Mouse (Mus musculus): ENCODE measurements at regions not wholly inside any gene's neighbourhood (a gene's known extent, or its start where the extent isn't known, plus 50 kb on each side); places are given as distances from the start of the nearest gene placed in this dataset.

GRCm38 (mm10) chr5:118386126-118386525 is 141.1 kb downstream of the 2410131K14Rik start:
- Histone ChIP-seq H3K4me1 (replicated peaks) (peaks cover 7% of the 10 kb centered on the region), H3K4me2 (no peak overlapping the region), H3K36me3 (no peaks in the 10 kb centered on the region), H3K9ac (no peak overlapping the region), H3K27me3 (peaks cover 54% of the 10 kb centered on the region), H3K9me3 (replicated peaks) (peaks cover 10% of the 10 kb centered on the region), H3K27ac (no peak overlapping the region), H3K4me3 (replicated peaks) (no peak overlapping the region)
- 58% methylated on average over 4 of the region's 4 CpGs for WGBS (ENCODE audit: insufficient replicate concordance)
- no peak for ATAC-seq (ENCODE audit: low read depth)
- no peak for DNase-seq

GRCm38 (mm10) chr5:118388419-118388818 is 143.4 kb downstream of the 2410131K14Rik start:
- DNase-seq (no peak), ATAC-seq (ENCODE audit: low read depth) (no peak)
- no peak overlapping the region for H3K9ac ChIP-seq
- H3K9me3 ChIP-seq (replicated peaks) = peaks cover 10% of the 10 kb centered on the region
- H3K4me1 ChIP-seq (replicated peaks) = no peaks in the 10 kb centered on the region
- 71% methylated on average over 6 of the region's 6 CpGs for WGBS (ENCODE audit: insufficient replicate concordance)
- H3K27ac ChIP-seq = no peak overlapping the region
- no peaks in the 10 kb centered on the region for H3K36me3 ChIP-seq
- no peak overlapping the region for H3K4me2 ChIP-seq
- H3K27me3 ChIP-seq = peaks cover 41% of the 10 kb centered on the region
- no peak overlapping the region for H3K4me3 ChIP-seq (replicated peaks)

GRCm38 (mm10) chr5:118390691-118391373 is 145.8 kb downstream of the 2410131K14Rik start:
- Histone ChIP-seq H3K27ac (no peak overlapping the region), H3K9ac (no peak overlapping the region), H3K9me3 (replicated peaks) (peaks cover 10% of the 10 kb centered on the region), H3K4me3 (replicated peaks) (no peak overlapping the region), H3K4me1 (replicated peaks) (peaks cover 6% of the 10 kb centered on the region), H3K4me2 (no peak overlapping the region), H3K36me3 (no peaks in the 10 kb centered on the region), H3K27me3 (peaks cover 32% of the 10 kb centered on the region)
- 63% methylated on average over 7 of the region's 7 CpGs for WGBS (ENCODE audit: insufficient replicate concordance)
- ATAC-seq (ENCODE audit: low read depth) = no peak
- no peak for DNase-seq

GRCm38 (mm10) chr5:118392932-118393487 is 148.0 kb downstream of the 2410131K14Rik start:
- H3K4me2 ChIP-seq = no peak overlapping the region
- H3K9ac ChIP-seq = no peak overlapping the region
- no peak overlapping the region for H3K4me3 ChIP-seq (replicated peaks)
- peaks cover 10% of the 10 kb centered on the region for H3K9me3 ChIP-seq (replicated peaks)
- H3K4me1 ChIP-seq (replicated peaks) = peaks cover 6% of the 10 kb centered on the region
- 69% methylated on average over 8 of the region's 8 CpGs for WGBS (ENCODE audit: insufficient replicate concordance)
- no peaks in the 10 kb centered on the region for H3K36me3 ChIP-seq
- DNase-seq (no peak), ATAC-seq (ENCODE audit: low read depth) (no peak)
- peaks cover 40% of the 10 kb centered on the region for H3K27me3 ChIP-seq
- no peak overlapping the region for H3K27ac ChIP-seq

- Histone ChIP-seq H3K9ac (no peak overlapping the region), H3K9me3 (replicated peaks) (peaks cover 10% of the 10 kb centered on the region), H3K4me2 (no peak overlapping the region), H3K4me1 (replicated peaks) (peaks cover 6% of the 10 kb centered on the region), H3K27me3 (peaks cover 41% of the 10 kb centered on the region), H3K36me3 (no peaks in the 10 kb centered on the region), H3K4me3 (replicated peaks) (no peak overlapping the region), H3K27ac (no peak overlapping the region)
- DNase-seq = no peak
- peak; percentile 29; the same call in 1 of the 2 replicates for ATAC-seq (ENCODE audit: low read depth)
- WGBS (ENCODE audit: insufficient replicate concordance) = 32% methylated on average over 5 of the region's 5 CpGs
Observed at GRCm38 (mm10) chr5:118394051-118394450, 149.0 kb downstream of the 2410131K14Rik start.

- no peaks in the 10 kb centered on the region for H3K9me3 ChIP-seq (replicated peaks)
- H3K27ac ChIP-seq = no peak overlapping the region
- no peak overlapping the region for H3K4me2 ChIP-seq
- H3K9ac ChIP-seq = no peak overlapping the region
- no peak overlapping the region for H3K4me3 ChIP-seq (replicated peaks)
- peaks cover 6% of the 10 kb centered on the region for H3K4me1 ChIP-seq (replicated peaks)
- ATAC-seq (ENCODE audit: low read depth) (no peak), DNase-seq (no peak)
- 12% methylated on average over 28 of the region's 28 CpGs for WGBS (ENCODE audit: insufficient replicate concordance)
- H3K36me3 ChIP-seq = no peaks in the 10 kb centered on the region
- H3K27me3 ChIP-seq = peaks cover 50% of the 10 kb centered on the region
Observed at GRCm38 (mm10) chr5:118396004-118396725, 151.1 kb downstream of the 2410131K14Rik start.

- Histone ChIP-seq H3K4me1 (replicated peaks) (0 out of 2 replicates have a peak, but pooled peaks cover 6% of the 10 kb centered on the region), H3K4me3 (replicated peaks) (no peak overlapping the region), H3K36me3 (no peaks in the 10 kb centered on the region), H3K9ac (no peak overlapping the region), H3K27ac (no peak overlapping the region), H3K4me2 (no peak overlapping the region), H3K27me3 (peaks cover 36% of the 10 kb centered on the region), H3K9me3 (replicated peaks) (0 out of 2 replicates have a peak, but pooled peaks cover 3% of the 10 kb centered on the region)
- WGBS (ENCODE audit: insufficient replicate concordance) = 56% methylated on average over 10 of the region's 10 CpGs
- no peak for DNase-seq
- no peak for ATAC-seq (ENCODE audit: low read depth)
Observed at GRCm38 (mm10) chr5:118400926-118401325, 155.9 kb downstream of the 2410131K14Rik start.

GRCm38 (mm10) chr5:118404398-118404797 is 156.1 kb upstream of the Med13l start:
- WGBS (ENCODE audit: insufficient replicate concordance) = 37% methylated on average over 7 of the region's 7 CpGs
- H3K9me3 ChIP-seq (replicated peaks) = 0 out of 2 replicates have a peak, but pooled peaks cover 3% of the 10 kb centered on the region
- H3K4me1 ChIP-seq (replicated peaks) = 0 out of 2 replicates have a peak, but pooled peaks cover 6% of the 10 kb centered on the region
- H3K4me2 ChIP-seq = no peak overlapping the region
- ATAC-seq (ENCODE audit: low read depth) (no peak; the same call in 1 of the 2 replicates), DNase-seq (no peak)
- H3K4me3 ChIP-seq (replicated peaks) = no peak overlapping the region
- peaks cover 22% of the 10 kb centered on the region for H3K27me3 ChIP-seq
- no peak overlapping the region for H3K27ac ChIP-seq
- no peak overlapping the region for H3K9ac ChIP-seq
- no peaks in the 10 kb centered on the region for H3K36me3 ChIP-seq

- Histone ChIP-seq H3K27me3 (peaks cover 26% of the 10 kb centered on the region), H3K4me2 (no peak overlapping the region), H3K9ac (no peak overlapping the region), H3K27ac (no peak overlapping the region), H3K36me3 (no peaks in the 10 kb centered on the region), H3K4me1 (replicated peaks) (0 out of 2 replicates have a peak, but pooled peaks cover 6% of the 10 kb centered on the region), H3K9me3 (replicated peaks) (0 out of 2 replicates have a peak, but pooled peaks cover 3% of the 10 kb centered on the region), H3K4me3 (replicated peaks) (no peak overlapping the region)
- ATAC-seq (ENCODE audit: low read depth) (no peak), DNase-seq (no peak)
- 68% methylated on average over 3 of the region's 3 CpGs for WGBS (ENCODE audit: insufficient replicate concordance)
Observed at GRCm38 (mm10) chr5:118405421-118405820, 155.1 kb upstream of the Med13l start.

- Histone ChIP-seq H3K4me3 (replicated peaks) (no peak overlapping the region), H3K36me3 (no peaks in the 10 kb centered on the region), H3K4me1 (replicated peaks) (peaks cover 9% of the 10 kb centered on the region; the same call in 1 of the 2 replicates), H3K27ac (no peak overlapping the region), H3K9me3 (replicated peaks) (0 out of 2 replicates have a peak, but pooled peaks cover 3% of the 10 kb centered on the region), H3K27me3 (peaks cover 26% of the 10 kb centered on the region), H3K9ac (no peak overlapping the region), H3K4me2 (no peak overlapping the region)
- DNase-seq (no peak), ATAC-seq (ENCODE audit: low read depth) (no peak)
- WGBS (ENCODE audit: insufficient replicate concordance) = 63% methylated on average over 11 of the region's 11 CpGs
Observed at GRCm38 (mm10) chr5:118407451-118407850, 153.0 kb upstream of the Med13l start.

GRCm38 (mm10) chr5:118407973-118408372 is 152.5 kb upstream of the Med13l start:
- WGBS (ENCODE audit: insufficient replicate concordance) = 66% methylated on average over 3 of the region's 3 CpGs
- H3K36me3 ChIP-seq = no peaks in the 10 kb centered on the region
- H3K4me1 ChIP-seq (replicated peaks) = peaks cover 12% of the 10 kb centered on the region
- H3K4me3 ChIP-seq (replicated peaks) = no peak overlapping the region
- H3K9ac ChIP-seq = no peak overlapping the region
- H3K27me3 ChIP-seq = peaks cover 21% of the 10 kb centered on the region
- H3K9me3 ChIP-seq (replicated peaks) = 0 out of 2 replicates have a peak, but pooled peaks cover 3% of the 10 kb centered on the region
- no peak overlapping the region for H3K4me2 ChIP-seq
- ATAC-seq (ENCODE audit: low read depth) = no peak
- no peak for DNase-seq
- H3K27ac ChIP-seq = no peak overlapping the region

All from liver, embryonic 13.5 days (tissue).